Mouse (Mus musculus) liver, embryonic 14.5 days (tissue): ENCODE data around the gene Arhgap30. TPM values are rescaled to one million over a fixed set of nuclear protein-coding genes. Genes with fewer than 3 reads are reported as not detected.

ENCODE experiments used
- ATAC-seq: fragments of 200-750 bp; cut with Nextera tagmentation; 2 replicates; pipeline ENCODE4 v1.8.0; 2017; ENCODE audit warnings: moderate number of reproducible peaks, mild to moderate bottlenecking, moderate library complexity; ENCODE audit not compliant: insufficient read depth
- DNase-seq, 3 experiments: peaks; one replicate each; pipeline ENCODE4 v3.0.0-alpha.2; 2012 to 2013; ENCODE audit warnings: low read depth in 3 of 3, low spot score in 3 of 3
- H3K27ac ChIP-seq: fragments of 300-500 bp; sonication (generic); 2 replicates; pipeline ENCODE4 v1.5.1; 2014; ENCODE audit warnings: moderate library complexity, mild to moderate bottlenecking, control low read depth, inconsistent platforms
- H3K27me3 ChIP-seq: fragments of 300-500 bp; sonication (generic); 2 replicates; pipeline ENCODE4 v1.6.1; 2014; ENCODE audit warnings: mild to moderate bottlenecking, low read length, moderate library complexity; ENCODE audit not compliant: control insufficient read depth, insufficient read depth
- H3K36me3 ChIP-seq: fragments of 300-500 bp; sonication (generic); replicated peaks from 2 replicates; pipeline ENCODE4 v1.6.1; 2014; ENCODE audit warnings: low read depth; ENCODE audit not compliant: control insufficient read depth, insufficient read depth
- H3K4me1 ChIP-seq, 2 experiments: fragments of 200-500 bp in 1 of 2; fragments of 300-500 bp in 1 of 2; sonication (generic) in 1 of 2; replicated peaks; 2 replicates each; pipeline ENCODE4 v1.6.1; 2012 to 2014; ENCODE audit warnings: antibody characterized with exemption in 1 of 2, inconsistent platforms in 1 of 2, low read length in 1 of 2; ENCODE audit not compliant: control insufficient read depth in 2 of 2, insufficient read depth in 2 of 2
- H3K4me2 ChIP-seq: fragments of 300-500 bp; sonication (generic); 2 replicates; pipeline ENCODE4 v1.6.1; 2014; ENCODE audit warnings: low read depth, mild to moderate bottlenecking, control low read depth, moderate library complexity
- H3K4me3 ChIP-seq, 2 experiments: fragments of 200-500 bp in 1 of 2; fragments of 300-500 bp in 1 of 2; sonication (generic) in 1 of 2; 2 replicates each; pipeline ENCODE4 v1.5.1; 2012 to 2014; ENCODE audit warnings: low read depth in 2 of 2, low read length in 2 of 2, mild to moderate bottlenecking in 2 of 2, control low read depth in 1 of 2, inconsistent platforms in 1 of 2, moderate library complexity in 1 of 2; ENCODE audit not compliant: insufficient read depth in 1 of 2
- H3K9ac ChIP-seq: fragments of 300-500 bp; sonication (generic); replicated peaks from 2 replicates; pipeline ENCODE4 v1.6.1; 2014; ENCODE audit warnings: mild to moderate bottlenecking, control low read depth, moderate library complexity
- H3K9me3 ChIP-seq: fragments of 300-500 bp; sonication (generic); 2 replicates; pipeline ENCODE4 v1.6.1; 2016; ENCODE audit warnings: low read length, mixed read lengths; ENCODE audit not compliant: control insufficient read depth
- CTCF ChIP-seq: IDR thresholded peaks from 2 replicates; pipeline ENCODE4 v1.5.1; 2016; ENCODE audit warnings: antibody characterized with exemption, low read depth, control low read depth
- EP300 ChIP-seq: IDR thresholded peaks from 2 replicates; pipeline ENCODE4 v1.6.1; 2016; ENCODE audit warnings: antibody characterized with exemption, low read depth
- WGBS: fragments of 180-500 bp; shearing (Covaris S2); extraction: QIAGEN DNeasy Blood & Tissue Kit; methylation state at CpG from one replicate; pipeline ENCODE4 v1.1.7; 2014; ENCODE audit not compliant: insufficient replicate concordance; 5-methylcytosine and 5-hydroxymethylcytosine counted together
- polyA plus RNA-seq, 2 experiments: library from polyadenylated mRNA; depleted of rRNA in 1 of 2; stranded (reverse) in 1 of 2; unstranded in 1 of 2; fragments of >200 nt; fragmentation: Nextera tagmentation in 1 of 2; extraction: Ambion mirVana in 1 of 2; gene quantifications; 2 replicates each; pipeline versions ENCODE4 v1.2.1 to v1.2.3; 2012 to 2014

Arhgap30 gene
- polyA plus RNA-seq, 2 experiments: 1.8 to 3.0 TPM

GRCm38 (mm10) chr1:171385171-171385570 is 3.6 kb upstream of the Arhgap30 start:
- H3K9me3 ChIP-seq: no peaks in the 10 kb centered on the region

GRCm38 (mm10) chr1:171387099-171387498 is 1.7 kb upstream of the Arhgap30 start:
- Histone ChIP-seq H3K4me1 (peaks cover 0 to 7% of the 10 kb centered on the region in 2 experiments; a peak in 1 of 4 replicates), H3K36me3 (no peaks in the 10 kb centered on the region), H3K4me2 (no peak overlapping the region), H3K27me3 (no peaks in the 10 kb centered on the region), H3K27ac (no peak overlapping the region), H3K4me3 (no peak overlapping the region), H3K9ac (no peak overlapping the region), H3K9me3 (no peaks in the 10 kb centered on the region)
- TF ChIP-seq EP300 (no peak), CTCF (peak; percentile 43; the same call in 1 of the 2 replicates)
- 40% methylated on average over 6 of the region's 6 CpGs for WGBS
- ATAC-seq (no peak), DNase-seq (no peak)

More at GRCm38 (mm10) chr1:171385171-171385570, 3.6 kb upstream of the Arhgap30 start:
- ATAC-seq (no peak), DNase-seq (no peak)
- H3K4me3 ChIP-seq: no peak overlapping the region
- no peak overlapping the region for H3K27ac ChIP-seq
- peaks cover 0 to 7% of the 10 kb centered on the region in 2 experiments; a peak in 1 of 4 replicates for H3K4me1 ChIP-seq
- no peak overlapping the region for H3K4me2 ChIP-seq
- H3K36me3 ChIP-seq: no peaks in the 10 kb centered on the region
- TF ChIP-seq CTCF: peak; percentile 48; the same call in 1 of the 2 replicates
- TF ChIP-seq EP300: no peak
- H3K9ac ChIP-seq: no peak overlapping the region
- 62% methylated on average over 9 of the region's 9 CpGs for WGBS
- peaks cover 7% of the 10 kb centered on the region; the same call in 1 of the 2 replicates for H3K27me3 ChIP-seq

- ATAC-seq (peak; percentile 48), DNase-seq (peak; percentile 22 to 31 (median 22))
- Histone ChIP-seq H3K27ac (no peak overlapping the region), H3K4me3 (peak overlapping the region; percentile 32 to 52; a peak in 3 of 4 replicates), H3K27me3 (no peaks in the 10 kb centered on the region), H3K4me1 (peaks cover 0 to 7% of the 10 kb centered on the region in 2 experiments; a peak in 1 of 4 replicates), H3K9me3 (no peaks in the 10 kb centered on the region), H3K9ac (no peak overlapping the region), H3K36me3 (no peaks in the 10 kb centered on the region), H3K4me2 (peak overlapping the region; percentile 20)
- WGBS: 20% methylated on average over 4 of the region's 4 CpGs
- TF ChIP-seq EP300 (no peak), CTCF (no peak)
These were observed 1.3 kb downstream of the Arhgap30 start for GRCm38 (mm10) chr1:171390101-171390500.

GRCm38 (mm10) chr1:171401821-171402220 is 13.1 kb downstream of the Arhgap30 start:
- Histone ChIP-seq H3K9me3 (no peaks in the 10 kb centered on the region), H3K4me2 (no peak overlapping the region), H3K4me1 (no peaks in the 10 kb centered on the region), H3K27ac (no peak overlapping the region), H3K9ac (no peak overlapping the region), H3K36me3 (no peaks in the 10 kb centered on the region), H3K4me3 (no peak overlapping the region), H3K27me3 (no peaks in the 10 kb centered on the region)
- ATAC-seq: no peak
- 83% methylated on average over 4 of the region's 4 CpGs for WGBS
- no peak for DNase-seq
- TF ChIP-seq CTCF (no peak), EP300 (no peak)

- 73% methylated on average over 9 of the region's 9 CpGs for WGBS
- no peak for ATAC-seq
- TF ChIP-seq EP300 (no peak), CTCF (no peak)
These were observed 14.2 kb downstream of the Arhgap30 start for GRCm38 (mm10) chr1:171402991-171403390.

More at GRCm38 (mm10) chr1:171402991-171403390, 14.2 kb downstream of the Arhgap30 start:
- no peak overlapping the region for H3K9ac ChIP-seq
- H3K4me2 ChIP-seq: no peak overlapping the region
- no peak for DNase-seq
- H3K36me3 ChIP-seq: no peaks in the 10 kb centered on the region
- no peak overlapping the region for H3K4me3 ChIP-seq
- H3K4me1 ChIP-seq: no peaks in the 10 kb centered on the region
- no peaks in the 10 kb centered on the region for H3K27me3 ChIP-seq
- no peak overlapping the region for H3K27ac ChIP-seq
- no peaks in the 10 kb centered on the region for H3K9me3 ChIP-seq
